Mouse (Mus musculus) kidney, embryonic 15.5 days (tissue): ENCODE data around the gene Sipa1l2. TPM values are rescaled to one million over a fixed set of nuclear protein-coding genes. Genes with fewer than 3 reads are reported as not detected.
A peak's percentile ranks its signal among the peaks of the same experiment; 100 is the strongest.

Experiments used
- ATAC-seq: fragments of 200-750 bp; cut with Nextera tagmentation; replicated peaks from 2 replicates; pipeline ENCODE4 v1.8.0; 2017; ENCODE audit warnings: moderate TSS enrichment; ENCODE audit not compliant: low FRiP score
- H3K27ac ChIP-seq: fragments of 300-500 bp; sonication (generic); 2 replicates; pipeline ENCODE4 v1.5.1; 2015; ENCODE audit warnings: mild to moderate bottlenecking, inconsistent platforms
- H3K27me3 ChIP-seq: fragments of 300-500 bp; sonication (generic); 2 replicates; pipeline ENCODE4 v1.6.1; 2015; ENCODE audit warnings: inconsistent platforms
- H3K36me3 ChIP-seq: fragments of 300-500 bp; sonication (generic); 2 replicates; pipeline ENCODE4 v1.6.1; 2015; ENCODE audit warnings: inconsistent platforms
- H3K4me1 ChIP-seq: fragments of 300-500 bp; sonication (generic); 2 replicates; pipeline ENCODE4 v1.6.1; 2015; ENCODE audit warnings: inconsistent platforms
- H3K4me2 ChIP-seq: fragments of 300-500 bp; sonication (generic); 2 replicates; pipeline ENCODE4 v1.6.1; 2015; ENCODE audit warnings: moderate library complexity, mild to moderate bottlenecking, inconsistent platforms
- H3K4me3 ChIP-seq: fragments of 300-500 bp; sonication (generic); replicated peaks from 2 replicates; pipeline ENCODE4 v1.5.1; 2015; ENCODE audit warnings: mild to moderate bottlenecking, inconsistent platforms
- H3K9ac ChIP-seq: fragments of 300-500 bp; sonication (generic); 2 replicates; pipeline ENCODE4 v1.6.1; 2015; ENCODE audit warnings: mild to moderate bottlenecking, inconsistent platforms
- H3K9me3 ChIP-seq: fragments of 300-500 bp; sonication (generic); replicated peaks from 2 replicates; pipeline ENCODE4 v1.6.1; 2016; ENCODE audit warnings: inconsistent platforms
- WGBS: fragments of 180-500 bp; shearing (Covaris S2); methylation state at CpG from one replicate; pipeline ENCODE4 v1.1.7; 2015; ENCODE audit warnings: mixed read lengths; 5-methylcytosine and 5-hydroxymethylcytosine counted together
- polyA plus RNA-seq: library from polyadenylated mRNA; unstranded; fragments of >200 nt; fragmentation: Nextera tagmentation; extraction: Ambion mirVana; gene quantifications from 2 replicates; pipeline ENCODE4 v1.2.1, GENCODE M21; 2015

Gene Sipa1l2
- polyA plus RNA-seq, 1 experiment from 2014 or later: 17.4 TPM

DNA sequence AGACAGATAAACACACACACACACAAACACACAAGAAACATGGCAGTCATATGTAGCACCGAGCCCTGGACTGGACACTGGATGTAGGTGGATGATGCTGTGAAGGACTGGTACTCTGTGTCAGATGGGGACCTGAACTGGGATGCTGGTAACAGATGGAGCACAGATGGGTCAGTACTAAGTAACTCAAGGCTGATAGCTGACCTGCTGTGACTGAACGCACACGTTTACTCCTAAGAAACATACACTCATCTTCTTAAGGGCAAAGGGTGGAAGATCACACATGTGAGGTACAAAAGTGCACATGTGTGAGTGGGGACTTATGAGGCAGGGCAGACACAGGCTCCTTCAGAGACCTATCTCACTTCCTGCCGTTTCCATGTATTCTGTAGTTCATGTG lies 50.7 kb downstream of the Sipa1l2 start:
- H3K4me2 ChIP-seq: no peak overlapping the region
- H3K36me3 ChIP-seq: no peaks in the 10 kb centered on the region
- no peak overlapping the region for H3K27ac ChIP-seq
- 78% methylated on average over 4 of the region's 4 CpGs for WGBS
- no peaks in the 10 kb centered on the region for H3K9me3 ChIP-seq
- no peak overlapping the region for H3K9ac ChIP-seq
- no peak for ATAC-seq
- no peak overlapping the region for H3K4me3 ChIP-seq
- no peaks in the 10 kb centered on the region for H3K27me3 ChIP-seq
- peaks cover 72% of the 10 kb centered on the region for H3K4me1 ChIP-seq

DNA sequence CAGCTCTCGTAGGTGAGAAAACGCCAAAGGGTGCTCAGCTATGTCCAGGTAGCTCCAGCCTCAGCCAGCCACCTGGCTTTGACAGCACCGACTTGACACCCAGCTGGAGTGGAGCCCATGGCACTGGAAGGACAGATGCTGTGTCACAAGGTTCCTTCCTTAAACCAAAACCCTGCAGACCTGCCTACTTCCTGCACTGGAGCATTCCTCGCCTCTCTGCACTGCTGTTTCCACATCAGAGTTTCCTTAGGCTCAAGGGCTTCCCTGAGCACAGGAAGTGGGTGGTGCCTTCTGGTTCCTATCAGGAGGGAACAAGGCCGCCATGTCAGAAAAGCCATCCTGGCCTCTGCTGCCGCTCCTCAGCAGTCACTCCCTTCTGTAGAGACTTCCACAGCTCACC lies 51.3 kb downstream of the Sipa1l2 start:
- no peak for ATAC-seq
- H3K9ac ChIP-seq: no peak overlapping the region
- peaks cover 71% of the 10 kb centered on the region for H3K4me1 ChIP-seq
- peak overlapping the region; percentile 42; the same call in 1 of the 2 replicates for H3K27ac ChIP-seq
- H3K36me3 ChIP-seq: no peaks in the 10 kb centered on the region
- WGBS: 77% methylated on average over 6 of the region's 6 CpGs
- no peak overlapping the region for H3K4me2 ChIP-seq
- no peaks in the 10 kb centered on the region for H3K27me3 ChIP-seq
- no peaks in the 10 kb centered on the region for H3K9me3 ChIP-seq
- no peak overlapping the region for H3K4me3 ChIP-seq

DNA sequence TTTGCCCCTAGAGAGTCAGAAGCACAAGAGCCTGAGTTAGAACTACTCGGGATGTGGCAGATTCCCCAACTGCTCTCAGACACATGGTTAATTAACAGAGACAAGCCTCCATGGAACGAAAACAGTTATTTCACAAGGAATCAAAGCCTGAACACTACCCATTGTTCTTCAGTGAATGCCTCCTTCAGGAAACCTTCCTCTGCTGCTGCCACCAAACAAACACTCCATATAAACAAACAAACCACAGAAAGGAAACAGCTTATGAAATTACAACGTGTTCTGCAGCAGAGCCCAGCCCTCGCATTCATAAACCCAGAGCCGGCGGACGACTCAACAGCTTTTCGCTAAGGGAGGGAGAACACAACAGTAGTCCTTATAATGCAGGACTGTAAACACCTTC lies 52.2 kb downstream of the Sipa1l2 start:
- Histone ChIP-seq H3K9ac (no peak overlapping the region), H3K4me3 (no peak overlapping the region), H3K4me2 (no peak overlapping the region), H3K4me1 (peaks cover 62% of the 10 kb centered on the region), H3K27ac (0 out of 2 replicates have a peak overlapping the region, but pooled peaks have one; percentile 42), H3K36me3 (no peaks in the 10 kb centered on the region), H3K27me3 (no peaks in the 10 kb centered on the region), H3K9me3 (no peaks in the 10 kb centered on the region)
- ATAC-seq: no peak
- WGBS: 79% methylated on average over 8 of the region's 8 CpGs

DNA sequence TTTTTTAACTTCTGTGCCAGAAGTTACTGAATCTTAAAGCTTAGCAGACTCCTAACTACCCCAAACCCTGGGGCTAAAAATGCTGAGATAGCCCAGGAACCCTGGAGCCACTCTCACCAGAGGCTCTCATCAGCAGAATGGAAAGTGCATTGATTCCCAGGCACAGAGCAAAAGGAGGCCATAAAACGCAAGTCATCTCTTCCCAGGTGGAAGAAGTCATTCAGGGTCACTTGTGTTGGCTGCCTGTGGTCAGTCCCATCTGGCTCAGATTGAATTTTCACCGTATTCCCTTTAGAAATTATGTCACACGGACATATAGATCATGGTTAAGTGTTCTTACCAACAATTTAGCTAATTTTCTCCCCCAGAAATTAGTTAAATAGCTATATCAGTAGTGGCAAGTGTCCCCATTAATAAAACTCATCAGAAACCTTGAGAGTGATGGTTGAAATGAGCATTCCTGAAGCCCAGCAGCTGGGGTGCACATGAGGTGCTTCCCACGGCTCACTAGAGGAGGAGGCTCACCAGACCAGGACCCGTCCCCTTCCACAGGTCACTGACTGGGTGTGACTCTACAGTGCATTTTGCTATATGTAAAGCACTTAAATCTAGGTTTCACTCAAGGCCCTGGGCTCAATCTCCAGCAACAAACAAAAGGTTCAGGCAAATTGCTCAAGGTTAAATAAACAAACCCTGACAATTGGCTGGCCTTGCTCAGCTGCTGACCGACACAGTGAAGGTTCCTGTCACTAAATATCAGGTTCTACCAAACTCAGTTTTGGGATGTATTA lies 53.3 kb downstream of the Sipa1l2 start:
- 31% methylated on average over 6 of the region's 6 CpGs for WGBS

DNA sequence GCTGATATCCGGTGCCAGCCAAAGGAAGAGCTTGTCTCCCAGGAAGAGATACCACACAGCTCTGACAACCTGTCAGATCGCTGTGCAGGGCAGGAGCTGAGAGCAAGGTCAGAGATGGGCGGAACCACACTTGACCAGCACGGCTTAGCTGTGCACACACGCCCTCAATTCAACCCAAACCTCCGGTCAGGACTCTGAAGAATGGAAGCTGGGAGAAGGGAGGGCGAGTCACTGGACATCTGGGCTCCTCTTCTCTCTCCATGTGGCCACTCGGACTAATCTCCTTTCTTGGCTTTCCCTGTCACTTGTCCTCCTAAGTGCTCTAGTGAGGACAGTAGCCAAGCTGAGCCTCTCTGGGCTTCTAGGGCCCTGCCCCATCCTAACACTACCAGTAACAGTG lies 53.9 kb downstream of the Sipa1l2 start:
- Histone ChIP-seq H3K27ac (no peak overlapping the region; the same call in 1 of the 2 replicates), H3K4me2 (no peak overlapping the region), H3K9ac (no peak overlapping the region), H3K4me3 (no peak overlapping the region), H3K27me3 (no peaks in the 10 kb centered on the region), H3K4me1 (peaks cover 57% of the 10 kb centered on the region), H3K36me3 (no peaks in the 10 kb centered on the region), H3K9me3 (no peaks in the 10 kb centered on the region)
- 58% methylated on average over 8 of the region's 8 CpGs for WGBS
- no peak for ATAC-seq

More for the DNA sequence above, 53.3 kb downstream of the Sipa1l2 start:
- Histone ChIP-seq H3K27ac (no peak overlapping the region), H3K9ac (no peak overlapping the region), H3K36me3 (no peaks in the 10 kb centered on the region), H3K4me2 (no peak overlapping the region), H3K4me3 (no peak overlapping the region), H3K27me3 (no peaks in the 10 kb centered on the region), H3K4me1 (peaks cover 56% of the 10 kb centered on the region), H3K9me3 (no peaks in the 10 kb centered on the region)
- no peak for ATAC-seq

DNA sequence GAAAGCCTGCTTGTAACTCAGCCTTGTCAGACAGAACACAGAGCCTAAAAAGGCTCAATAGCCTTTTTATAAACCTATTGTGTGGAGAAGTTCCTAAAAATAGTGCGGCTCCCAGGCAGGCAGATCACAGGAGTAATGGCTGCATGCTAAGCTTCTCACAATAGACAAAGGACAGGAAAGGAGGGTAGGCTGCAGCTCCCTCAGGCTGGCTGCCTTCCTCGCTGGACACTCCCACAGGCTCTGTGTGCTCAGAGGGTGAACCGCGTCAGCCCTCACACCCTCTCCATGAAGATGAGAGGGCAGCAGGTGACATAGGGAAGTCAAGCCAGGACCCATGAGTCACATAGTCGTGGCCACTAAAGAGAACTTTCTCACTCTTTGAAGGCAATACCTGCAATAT lies 55.7 kb downstream of the Sipa1l2 start:
- no peak overlapping the region for H3K4me3 ChIP-seq
- peaks cover 71% of the 10 kb centered on the region for H3K4me1 ChIP-seq
- H3K9me3 ChIP-seq: no peaks in the 10 kb centered on the region
- H3K9ac ChIP-seq: no peak overlapping the region
- H3K27ac ChIP-seq: peak overlapping the region; percentile 60
- no peaks in the 10 kb centered on the region for H3K36me3 ChIP-seq
- no peaks in the 10 kb centered on the region for H3K27me3 ChIP-seq
- 0 out of 2 replicates have a peak, but pooled peaks have one; percentile 47 for ATAC-seq
- H3K4me2 ChIP-seq: no peak overlapping the region
- WGBS: 15% methylated on average over 5 of the region's 5 CpGs

DNA sequence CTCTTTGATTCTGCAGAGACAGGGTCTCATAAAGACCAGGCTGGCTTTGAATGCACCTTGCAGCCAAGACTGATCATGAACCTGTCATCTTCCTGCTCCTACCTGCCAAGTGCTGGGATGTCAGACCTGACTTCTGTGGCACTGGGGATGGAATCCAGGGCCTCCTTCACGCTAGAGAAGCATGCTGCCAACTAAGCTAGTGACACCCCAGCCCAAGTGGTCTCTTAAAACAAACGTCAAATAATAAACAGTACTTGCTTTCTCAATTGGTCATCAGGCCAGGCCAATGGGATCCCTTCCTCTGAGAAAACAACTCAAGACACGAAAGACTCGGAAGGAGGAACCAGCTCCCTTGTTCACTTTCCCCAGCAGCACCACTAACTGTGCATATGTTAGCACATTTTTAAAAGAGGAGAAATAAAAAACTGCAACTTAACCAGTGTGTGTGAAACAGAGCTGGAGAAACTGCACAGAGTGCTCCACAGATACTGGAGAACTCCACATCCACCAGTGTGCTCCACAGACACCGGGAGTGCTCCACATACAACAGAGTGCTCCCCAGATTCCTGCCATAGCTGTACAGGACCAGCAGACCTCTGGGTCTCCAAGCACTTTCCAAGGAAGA lies 56.3 kb downstream of the Sipa1l2 start:
- Histone ChIP-seq H3K4me2 (no peak overlapping the region), H3K27ac (peak overlapping the region; percentile 60), H3K27me3 (no peaks in the 10 kb centered on the region), H3K4me3 (no peak overlapping the region), H3K9ac (no peak overlapping the region), H3K9me3 (no peaks in the 10 kb centered on the region), H3K36me3 (no peaks in the 10 kb centered on the region), H3K4me1 (peaks cover 74% of the 10 kb centered on the region)
- 63% methylated on average over 5 of the region's 5 CpGs for WGBS
- no peak for ATAC-seq

DNA sequence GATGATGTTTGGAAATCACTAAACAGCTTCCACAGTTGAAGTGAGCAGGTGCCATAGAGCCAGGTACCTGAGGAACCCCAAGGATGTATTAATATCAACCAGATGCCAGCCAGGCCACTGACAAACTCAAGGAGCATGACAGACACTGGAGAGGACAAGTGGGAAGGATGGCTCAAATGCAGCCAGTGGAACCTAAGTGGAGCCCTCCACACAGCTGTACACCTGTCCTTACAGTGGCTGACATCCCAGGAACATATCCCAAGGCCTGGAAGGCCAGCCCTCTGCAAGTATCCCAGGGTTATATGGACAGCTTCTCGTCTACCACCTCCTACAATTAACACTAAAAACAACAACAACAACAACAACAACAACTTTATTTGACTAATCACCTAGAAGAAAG lies 57.0 kb downstream of the Sipa1l2 start:
- Histone ChIP-seq H3K4me2 (no peak overlapping the region), H3K9me3 (no peaks in the 10 kb centered on the region), H3K4me1 (peaks cover 74% of the 10 kb centered on the region), H3K4me3 (no peak overlapping the region), H3K36me3 (no peaks in the 10 kb centered on the region), H3K27me3 (no peaks in the 10 kb centered on the region), H3K9ac (no peak overlapping the region), H3K27ac (no peak overlapping the region)
- 89% methylated on average over 1 of the region's 1 CpGs for WGBS
- no peak for ATAC-seq

DNA sequence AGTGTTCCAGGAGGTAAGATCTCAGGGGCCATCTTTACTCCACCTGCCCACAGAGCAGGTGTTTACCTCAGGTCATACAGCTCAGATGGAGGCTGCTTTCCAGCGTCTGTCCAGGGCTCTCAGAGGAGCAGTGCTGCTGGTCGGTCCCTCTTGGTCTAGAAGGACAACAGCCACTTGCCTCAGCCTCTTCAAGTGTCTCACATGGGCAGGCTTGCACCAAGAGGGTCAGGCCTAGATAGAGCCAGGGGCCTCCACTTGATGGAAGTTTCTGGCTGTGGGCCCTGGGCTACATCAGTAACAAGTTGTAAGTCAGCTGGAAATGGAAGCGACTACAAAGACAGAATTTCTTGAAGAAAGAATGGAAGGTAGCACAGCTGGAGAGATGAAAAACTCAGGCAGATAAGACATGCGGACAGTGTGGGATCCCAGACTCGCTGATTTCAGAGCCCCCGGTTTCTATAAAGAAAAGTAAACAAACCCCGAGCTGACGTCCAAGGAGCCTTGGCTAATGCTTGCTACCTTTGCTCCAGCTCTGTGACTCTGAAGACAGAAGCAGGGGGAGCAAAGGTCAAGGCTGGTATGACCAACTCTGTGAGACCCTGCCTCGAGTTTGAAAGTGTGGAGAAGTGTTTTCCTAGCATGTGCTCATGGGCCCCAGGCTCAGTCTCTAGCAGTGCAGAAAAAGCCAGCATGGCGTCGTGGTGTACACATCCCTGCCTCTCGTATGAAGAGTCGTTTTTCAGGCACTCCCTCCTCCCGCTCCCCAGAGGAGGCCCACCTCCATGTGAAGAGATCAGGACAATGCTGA lies 58.5 kb downstream of the Sipa1l2 start:
- no peak for ATAC-seq
- Histone ChIP-seq H3K36me3 (no peaks in the 10 kb centered on the region), H3K4me1 (peaks cover 72% of the 10 kb centered on the region), H3K27ac (no peak overlapping the region), H3K9ac (no peak overlapping the region), H3K4me2 (no peak overlapping the region), H3K9me3 (no peaks in the 10 kb centered on the region), H3K4me3 (no peak overlapping the region), H3K27me3 (no peaks in the 10 kb centered on the region)
- WGBS: 52% methylated on average over 14 of the region's 14 CpGs

DNA sequence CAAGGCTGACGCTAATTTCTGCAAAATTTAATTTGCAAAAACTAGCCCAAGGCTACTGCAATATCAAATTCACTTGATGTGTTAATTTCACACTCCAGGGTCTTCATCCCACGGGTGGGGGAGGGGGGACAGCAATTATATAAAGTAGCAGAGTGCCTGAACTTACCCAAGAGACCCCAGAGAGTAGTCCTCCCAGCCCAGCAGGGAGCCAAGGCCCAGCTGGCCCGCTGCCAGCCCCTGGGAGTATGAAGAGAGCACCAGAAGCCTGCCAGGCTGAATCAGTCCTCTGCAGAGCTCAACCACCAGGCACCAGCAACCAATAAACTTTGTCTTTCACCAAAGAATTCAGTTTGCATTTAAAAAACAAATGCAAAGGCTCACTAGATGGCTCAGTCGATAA lies 59.8 kb downstream of the Sipa1l2 start:
- WGBS: 36% methylated on average over 4 of the region's 4 CpGs

DNA sequence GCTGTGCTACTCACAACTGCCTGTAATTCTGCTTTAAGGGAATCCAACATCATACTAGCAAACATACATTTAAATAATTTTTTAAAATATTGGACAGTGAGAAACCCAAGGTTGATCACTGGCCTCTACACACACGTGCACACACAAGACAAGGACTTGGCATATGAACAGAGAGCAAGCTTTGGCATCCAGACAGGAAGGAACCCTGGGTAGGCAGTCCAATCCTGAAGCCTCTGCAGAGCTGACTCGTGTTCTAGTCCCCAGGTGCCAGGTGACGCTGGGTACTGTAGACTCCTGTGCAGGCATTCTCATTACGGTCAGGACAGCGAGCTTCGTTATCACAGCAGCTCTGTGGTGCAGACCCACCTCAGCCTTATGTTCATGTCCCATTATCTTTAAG lies 60.4 kb downstream of the Sipa1l2 start:
- Histone ChIP-seq H3K9me3 (no peaks in the 10 kb centered on the region), H3K4me3 (no peak overlapping the region), H3K27me3 (no peaks in the 10 kb centered on the region), H3K27ac (no peak overlapping the region), H3K36me3 (no peaks in the 10 kb centered on the region), H3K4me2 (no peak overlapping the region), H3K4me1 (peaks cover 78% of the 10 kb centered on the region), H3K9ac (no peak overlapping the region)
- whole genome bisulfite sequencing: 86% methylated on average over 6 of the region's 6 CpGs
- no peak for ATAC-seq

More for the DNA sequence above, 59.8 kb downstream of the Sipa1l2 start:
- H3K4me3 ChIP-seq: no peak overlapping the region
- no peak overlapping the region for H3K4me2 ChIP-seq
- no peaks in the 10 kb centered on the region for H3K27me3 ChIP-seq
- H3K9me3 ChIP-seq: no peaks in the 10 kb centered on the region
- no peak overlapping the region for H3K27ac ChIP-seq
- H3K9ac ChIP-seq: no peak overlapping the region
- H3K36me3 ChIP-seq: no peaks in the 10 kb centered on the region
- peaks cover 77% of the 10 kb centered on the region for H3K4me1 ChIP-seq
- no peak for ATAC-seq

DNA sequence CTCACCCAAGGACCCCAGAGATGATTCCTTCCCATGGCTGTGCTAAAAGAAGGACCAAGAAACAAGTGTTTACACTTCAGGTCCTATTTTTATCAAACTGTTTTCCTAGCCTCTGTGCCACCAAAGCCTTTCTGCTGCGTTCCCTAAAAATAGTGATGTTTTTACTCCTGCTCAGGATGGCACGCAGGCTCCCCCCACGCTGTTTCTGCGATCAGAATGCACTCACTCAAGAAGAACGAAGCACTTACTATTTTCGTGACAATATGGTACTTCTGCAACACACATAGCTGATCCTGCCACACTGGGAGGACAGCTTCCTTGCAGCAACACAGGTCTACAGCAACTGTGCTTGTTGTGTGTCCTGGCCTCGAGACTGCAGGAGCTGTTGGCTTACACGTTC lies 62.3 kb downstream of the Sipa1l2 start:
- 65% methylated on average over 8 of the region's 8 CpGs for WGBS

More for the DNA sequence above, 62.3 kb downstream of the Sipa1l2 start:
- H3K9ac ChIP-seq: no peak overlapping the region
- H3K4me1 ChIP-seq: peaks cover 86% of the 10 kb centered on the region
- no peak overlapping the region for H3K4me2 ChIP-seq
- no peaks in the 10 kb centered on the region for H3K27me3 ChIP-seq
- H3K9me3 ChIP-seq: no peaks in the 10 kb centered on the region
- H3K4me3 ChIP-seq: no peak overlapping the region
- no peaks in the 10 kb centered on the region for H3K36me3 ChIP-seq
- no peak overlapping the region; the same call in none of the 2 replicates for H3K27ac ChIP-seq
- no peak for ATAC-seq
